Mouse (Mus musculus) spleen, adult 10 weeks (tissue): ENCODE results near the gene Rpl41. TPM values are rescaled to one million over a fixed set of nuclear protein-coding genes. Genes with fewer than 3 reads are reported as not detected.

Experiments used
- polyA plus RNA-seq: library from polyadenylated mRNA; stranded (reverse); fragments of 350-450 nt; fragmentation: Illumina TruSeq; extraction: RNeasy Lipid Tissue Mini Kit (QIAGEN cat#74804); gene quantifications from one replicate; pipeline ENCODE4 v1.2.3, GENCODE M21; 2015; ENCODE audit warnings: low replicate concordance; ENCODE audit not compliant: insufficient read depth

The Rpl41 gene
- polyA plus RNA-seq = 904 TPM

DNA sequence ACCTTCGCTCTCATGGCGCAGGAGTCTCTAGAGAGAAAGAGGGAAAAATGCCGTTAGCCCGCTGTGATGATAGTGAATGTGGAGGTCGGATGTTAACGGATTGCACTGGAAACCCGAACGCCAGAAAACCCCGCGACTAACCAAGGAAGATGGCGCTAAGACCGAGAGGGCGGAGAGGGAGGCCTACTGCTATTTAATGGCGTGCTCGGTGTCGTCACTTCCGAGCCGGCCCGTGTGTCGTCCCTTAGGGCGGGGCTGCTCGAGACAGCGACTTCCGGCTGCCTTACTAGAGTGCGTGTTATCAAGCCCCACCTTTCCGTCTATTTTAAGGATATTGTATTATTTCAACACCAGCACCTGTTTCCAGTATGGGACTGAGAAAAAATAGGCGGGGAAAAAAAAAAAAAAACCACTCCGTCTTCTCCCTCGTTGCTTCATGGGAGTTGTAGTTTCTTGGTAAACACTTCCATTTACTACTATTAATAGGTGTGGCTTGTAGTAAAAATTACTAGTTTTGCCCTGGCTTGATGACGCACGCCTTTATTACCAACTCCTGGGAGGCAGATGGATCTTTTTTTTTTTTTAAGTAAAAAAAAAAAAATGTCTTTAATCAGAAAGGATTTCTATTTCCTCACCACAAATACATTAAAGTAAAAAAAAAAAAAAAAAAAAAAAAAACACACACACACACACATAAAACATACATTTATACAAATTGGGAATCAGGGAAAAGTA is at the start of gene Rpl41:
Gene Rpl41 (minus strand): TSS at position 359 of the 735 bp plus-strand sequence.

GRCm38 (mm10) chr10:128589464-128590192 is 40.5 kb upstream of the Rpl41 start, which contains the start of gene Erbb3:
TSS of gene Erbb3 (minus strand) at chr10:128589652.

GRCm38 (mm10) chr10:128565788-128566531 is 16.9 kb upstream of the Rpl41 start, which contains the start of gene Pa2g4:
TSS of gene Pa2g4 (minus strand) at chr10:128565987.

DNA sequence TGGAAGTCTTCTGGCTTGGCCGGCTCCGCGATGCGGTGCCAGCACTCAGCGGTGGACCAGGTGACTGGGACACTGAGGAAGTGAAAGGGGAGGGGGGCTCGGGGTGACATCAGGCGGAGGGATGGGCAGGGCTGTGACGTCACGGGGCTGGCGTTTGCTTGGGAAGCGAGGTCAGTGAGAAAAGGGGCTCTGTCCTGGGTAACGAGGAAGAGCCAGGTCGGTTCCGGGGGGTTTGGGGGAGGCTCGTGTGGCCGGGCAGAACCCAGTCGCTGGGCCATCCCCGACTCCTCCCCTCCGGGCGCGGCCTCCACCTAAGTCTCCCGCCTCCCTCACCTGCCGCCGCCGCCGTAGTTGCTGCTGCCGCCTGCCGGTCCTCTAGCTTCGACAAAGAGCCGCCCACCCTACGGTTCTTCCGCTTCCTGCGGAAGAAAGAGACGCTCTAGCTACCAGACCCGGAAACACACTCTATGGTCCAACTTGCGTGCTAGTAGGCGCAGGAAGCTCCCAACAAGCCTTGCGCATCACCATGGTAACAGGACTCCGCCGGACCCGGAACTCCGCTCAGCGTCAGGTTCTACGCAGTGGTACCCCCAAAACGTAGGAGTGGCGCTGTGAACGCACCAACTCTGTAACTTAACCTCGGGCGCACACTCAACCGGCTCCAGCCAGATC is 1.6 kb downstream of the Rpl41 start, which contains the start of gene Zc3h10:
Gene Zc3h10 (minus strand): TSS at position 414 of the 672 bp plus-strand sequence.

GRCm38 (mm10) chr10:128525671-128526308 is 23.3 kb downstream of the Rpl41 start, which contains the start of gene Esyt1:
TSS of gene Esyt1 (minus strand) at chr10:128525871.

GRCm38 (mm10) chr10:128498590-128498989 is 50.5 kb downstream of the Rpl41 start, which contains the start of gene Myl6b:
TSS of gene Myl6b (minus strand) at chr10:128498685.

Other genes with a start within 250 kb of the Rpl41 start
- 44.8 TPM for gene Pan2, start 246.0 kb downstream of the Rpl41 start, polyA plus RNA-seq
- gene Cnpy2, start 226.8 kb downstream of the Rpl41 start, polyA plus RNA-seq = 58.8 TPM
- 121 TPM for gene Cs, start 211.6 kb downstream of the Rpl41 start, polyA plus RNA-seq
- gene Coq10a, start 180.3 kb downstream of the Rpl41 start, polyA plus RNA-seq = 42.0 TPM
- 35.0 TPM for gene Ankrd52, start 172.2 kb downstream of the Rpl41 start, polyA plus RNA-seq
- gene Slc39a5, start 148.1 kb downstream of the Rpl41 start, polyA plus RNA-seq = not detected
- gene Nabp2, start 137.8 kb downstream of the Rpl41 start, polyA plus RNA-seq = 48.3 TPM
- 25.2 TPM for gene Rnf41, start 137.6 kb downstream of the Rpl41 start, polyA plus RNA-seq
- gene Smarcc2, start 90.1 kb downstream of the Rpl41 start, polyA plus RNA-seq = 93.2 TPM
- 874 TPM for gene Myl6, start 55.2 kb downstream of the Rpl41 start, polyA plus RNA-seq
- 0.25 TPM for gene Myl6b, start 50.6 kb downstream of the Rpl41 start, polyA plus RNA-seq
- gene Esyt1, start 23.4 kb downstream of the Rpl41 start, polyA plus RNA-seq = 82.6 TPM
- 10.0 TPM for gene Zc3h10, start 1.5 kb downstream of the Rpl41 start, polyA plus RNA-seq
- gene Pa2g4, start 16.7 kb upstream of the Rpl41 start, polyA plus RNA-seq = 149 TPM
- 2.2 TPM for gene Erbb3, start 40.3 kb upstream of the Rpl41 start, polyA plus RNA-seq
- gene Rps26, start 77.4 kb upstream of the Rpl41 start, polyA plus RNA-seq = 387 TPM
- 1.4 TPM for gene Ikzf4, start 96.7 kb upstream of the Rpl41 start, polyA plus RNA-seq
- 11.8 TPM for gene Suox, start 124.8 kb upstream of the Rpl41 start, polyA plus RNA-seq
- gene Rab5b, start 147.0 kb upstream of the Rpl41 start, polyA plus RNA-seq = 110 TPM
- 0.30 TPM for gene Pmel, start 154.9 kb upstream of the Rpl41 start, polyA plus RNA-seq
- 64.5 TPM for gene Cdk2, start 155.7 kb upstream of the Rpl41 start, polyA plus RNA-seq
- gene Dgka, start 195.6 kb upstream of the Rpl41 start, polyA plus RNA-seq = 222 TPM
- gene Pym1, start 198.6 kb upstream of the Rpl41 start, polyA plus RNA-seq = 26.8 TPM
- 4.1 TPM for gene Mmp19, start 241.6 kb upstream of the Rpl41 start, polyA plus RNA-seq